Mouse (Mus musculus): ENCODE results near the gene Psmd9. TPM values are rescaled to one million over a fixed set of nuclear protein-coding genes. Genes with fewer than 3 reads are reported as not detected.
A peak's percentile ranks its signal among the peaks of the same experiment; 100 is the strongest.

The Psmd9 gene
- polyA plus RNA-seq, 1 experiment from 2014 or later = 78.7 TPM

GRCm38 (mm10) chr5:123130030-123130813, 39.0 kb upstream of the Psmd9 start:
- no peaks in the 10 kb centered on the region for H3K27me3 ChIP-seq (ENCODE audit: control insufficient read depth, insufficient read depth, low read length)
- H3K9ac ChIP-seq (replicated peaks; ENCODE audit: low read depth, low read length) = no peak overlapping the region
- WGBS = 91% methylated on average over 9 of the region's 9 CpGs
- no peak overlapping the region for H3K4me2 ChIP-seq (ENCODE audit: low read depth, low read length)
- H3K36me3 ChIP-seq (ENCODE audit: control insufficient read depth, insufficient read depth, low read length) = peaks cover 20% of the 10 kb centered on the region; the same call in 1 of the 2 replicates
- no peak overlapping the region for H3K27ac ChIP-seq (ENCODE audit: low read depth, low read length)
- ATAC-seq (ENCODE audit: low read depth) = no peak
- H3K4me3 ChIP-seq (ENCODE audit: low read depth, low read length) = no peak overlapping the region
- peaks cover 38% of the 10 kb centered on the region for H3K4me1 ChIP-seq (ENCODE audit: control insufficient read depth, insufficient read depth, low read length)
- H3K9me3 ChIP-seq (ENCODE audit: control insufficient read depth, low read length) = no peaks in the 10 kb centered on the region

GRCm38 (mm10) chr5:123130814-123131148, 38.4 kb upstream of the Psmd9 start:
- Histone ChIP-seq H3K4me1 (ENCODE audit: control insufficient read depth, insufficient read depth, low read length) (peaks cover 44% of the 10 kb centered on the region), H3K27me3 (ENCODE audit: control insufficient read depth, insufficient read depth, low read length) (no peaks in the 10 kb centered on the region), H3K4me2 (ENCODE audit: low read depth, low read length) (no peak overlapping the region), H3K27ac (ENCODE audit: low read depth, low read length) (no peak overlapping the region), H3K9ac (replicated peaks; ENCODE audit: low read depth, low read length) (no peak overlapping the region), H3K4me3 (ENCODE audit: low read depth, low read length) (no peak overlapping the region), H3K36me3 (ENCODE audit: control insufficient read depth, insufficient read depth, low read length) (peaks cover 17% of the 10 kb centered on the region; the same call in 1 of the 2 replicates), H3K9me3 (ENCODE audit: control insufficient read depth, low read length) (no peaks in the 10 kb centered on the region)
- no peak for ATAC-seq (ENCODE audit: low read depth)
- WGBS = 94% methylated on average over 5 of the region's 5 CpGs

- 3% methylated on average over 44 of the region's 44 CpGs for WGBS
- Histone ChIP-seq H3K36me3 (ENCODE audit: control insufficient read depth, insufficient read depth, low read length) (peaks cover 16% of the 10 kb centered on the region; the same call in 1 of the 2 replicates), H3K9me3 (ENCODE audit: control insufficient read depth, low read length) (no peaks in the 10 kb centered on the region), H3K27ac (ENCODE audit: low read depth, low read length) (peak within 1 kb of the TSS; percentile 100; the same call in 1 of the 2 replicates), H3K4me2 (ENCODE audit: low read depth, low read length) (peak within 1 kb of the TSS; percentile 100), H3K9ac (replicated peaks; ENCODE audit: low read depth, low read length) (peak within 1 kb of the TSS; percentile 43), H3K27me3 (ENCODE audit: control insufficient read depth, insufficient read depth, low read length) (no peaks in the 10 kb centered on the region), H3K4me1 (ENCODE audit: control insufficient read depth, insufficient read depth, low read length) (peaks cover 60% of the 10 kb centered on the region), H3K4me3 (ENCODE audit: low read depth, low read length) (peak within 1 kb of the TSS; percentile 29)
- peak; percentile 39; the same call in 1 of the 2 replicates for ATAC-seq (ENCODE audit: low read depth)
Measured at GRCm38 (mm10) chr5:123132308-123133071, 36.7 kb upstream of the Psmd9 start, which contains the start of gene Rhof. Rhof (minus strand) TSS chr5:123132692.

DNA sequence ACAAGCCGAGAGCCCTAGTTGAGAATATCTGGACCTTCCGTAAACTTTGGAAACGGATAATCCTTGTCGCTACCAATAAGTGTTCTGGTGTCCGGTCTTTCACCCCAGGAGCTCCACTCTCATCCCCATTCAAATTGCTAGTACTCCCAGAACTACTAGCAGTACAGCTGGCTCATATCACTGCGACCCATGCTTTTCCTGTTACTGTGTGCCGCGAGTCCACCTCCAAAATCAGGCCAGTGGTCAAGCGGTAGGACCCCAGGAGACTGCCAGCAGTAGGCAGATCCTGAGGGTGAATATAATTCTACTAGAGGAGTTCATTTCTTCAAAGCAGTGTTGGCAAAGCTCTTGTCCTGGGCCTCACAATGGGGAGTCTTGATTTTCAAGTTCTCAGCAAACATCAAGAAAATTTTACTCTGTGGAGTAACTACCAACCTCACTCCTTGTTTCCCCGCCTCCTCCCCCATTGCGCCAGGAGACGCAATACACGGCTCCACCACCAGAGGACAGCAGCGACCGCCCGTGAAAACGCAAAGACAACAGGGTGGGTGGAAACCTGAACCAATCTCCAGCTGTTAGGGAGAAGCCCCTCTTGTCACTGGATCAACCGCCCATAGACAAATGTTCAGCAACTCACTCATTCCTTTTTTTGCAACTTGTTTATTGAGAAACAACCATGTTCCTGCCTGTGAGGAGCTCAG, 36.0 kb upstream of the Psmd9 start:
- no peaks in the 10 kb centered on the region for H3K27me3 ChIP-seq (ENCODE audit: control insufficient read depth, insufficient read depth, low read length)
- peak overlapping the region; percentile 9 for H3K4me3 ChIP-seq (ENCODE audit: low read depth, low read length)
- peaks cover 16% of the 10 kb centered on the region; the same call in 1 of the 2 replicates for H3K36me3 ChIP-seq (ENCODE audit: control insufficient read depth, insufficient read depth, low read length)
- H3K27ac ChIP-seq (ENCODE audit: low read depth, low read length) = peak overlapping the region; percentile 100
- H3K4me1 ChIP-seq (ENCODE audit: control insufficient read depth, insufficient read depth, low read length) = peaks cover 62% of the 10 kb centered on the region
- 24% methylated on average over 18 of the region's 18 CpGs for WGBS
- H3K9ac ChIP-seq (replicated peaks; ENCODE audit: low read depth, low read length) = 0 out of 2 replicates have a peak overlapping the region, but pooled peaks have one; percentile 11
- no peaks in the 10 kb centered on the region for H3K9me3 ChIP-seq (ENCODE audit: control insufficient read depth, low read length)
- ATAC-seq (ENCODE audit: low read depth) = no peak
- peak overlapping the region; percentile 100 for H3K4me2 ChIP-seq (ENCODE audit: low read depth, low read length)

DNA sequence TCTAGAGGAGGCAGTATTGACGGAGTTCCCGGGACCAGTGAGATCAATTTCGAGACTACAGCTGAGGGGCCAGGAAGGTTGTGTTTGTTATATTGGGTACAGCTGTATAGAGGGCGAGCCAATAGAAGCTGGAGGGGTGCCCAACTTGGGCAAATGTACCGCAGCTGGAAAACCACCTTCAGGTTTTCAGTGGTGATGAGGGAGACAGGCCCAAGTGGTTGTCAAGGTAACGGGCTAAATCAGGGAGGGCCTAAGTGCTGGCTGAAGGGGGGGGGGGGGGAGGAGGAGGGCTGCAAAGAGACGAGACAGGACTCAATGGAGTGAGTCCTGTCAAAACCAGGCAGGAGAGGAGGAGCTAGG, 35.4 kb upstream of the Psmd9 start:
- Histone ChIP-seq H3K36me3 (ENCODE audit: control insufficient read depth, insufficient read depth, low read length) (peaks cover 16% of the 10 kb centered on the region; the same call in 1 of the 2 replicates), H3K27ac (ENCODE audit: low read depth, low read length) (peak overlapping the region; percentile 100), H3K4me3 (ENCODE audit: low read depth, low read length) (peak overlapping the region; percentile 9; the same call in 1 of the 2 replicates), H3K9ac (replicated peaks; ENCODE audit: low read depth, low read length) (0 out of 2 replicates have a peak overlapping the region, but pooled peaks have one; percentile 11), H3K4me2 (ENCODE audit: low read depth, low read length) (peak overlapping the region; percentile 100), H3K27me3 (ENCODE audit: control insufficient read depth, insufficient read depth, low read length) (no peaks in the 10 kb centered on the region), H3K9me3 (ENCODE audit: control insufficient read depth, low read length) (no peaks in the 10 kb centered on the region), H3K4me1 (ENCODE audit: control insufficient read depth, insufficient read depth, low read length) (peaks cover 62% of the 10 kb centered on the region)
- 15% methylated on average over 6 of the region's 7 CpGs for WGBS
- ATAC-seq (ENCODE audit: low read depth) = no peak

DNA sequence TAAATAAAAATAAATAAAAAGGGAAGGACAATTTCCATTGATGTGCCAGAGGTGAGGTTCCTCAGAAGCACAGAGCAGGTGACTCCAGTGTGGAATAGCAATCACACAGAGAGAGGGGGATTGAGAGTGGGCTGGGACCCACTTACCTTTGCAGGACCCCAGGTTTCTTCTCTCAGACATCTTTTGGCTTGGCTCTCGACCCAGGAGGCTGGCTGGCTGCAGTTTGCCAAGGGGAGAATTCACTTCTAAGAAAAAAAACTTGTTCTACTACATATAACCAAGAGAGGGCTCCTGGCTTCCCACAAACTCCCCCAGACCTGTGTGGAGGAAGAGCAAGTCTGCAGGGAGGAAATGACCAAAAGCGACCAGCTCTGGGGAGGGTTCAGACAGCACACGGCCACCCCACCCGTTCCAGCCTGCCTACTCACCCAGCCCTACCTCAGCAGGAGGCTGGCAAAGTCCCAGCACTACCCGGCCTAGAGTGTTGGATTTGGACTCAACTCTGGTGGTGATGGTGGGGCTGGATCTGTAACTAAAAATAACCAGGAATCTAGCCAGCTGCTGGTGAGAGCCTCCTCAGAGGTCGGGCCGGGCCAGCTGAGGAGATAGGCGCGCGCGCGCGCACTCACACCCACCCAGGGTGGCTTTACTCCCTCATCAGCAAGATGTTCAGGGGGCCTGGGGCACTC, 34.9 kb upstream of the Psmd9 start:
- H3K9me3 ChIP-seq (ENCODE audit: control insufficient read depth, low read length) = no peaks in the 10 kb centered on the region
- peaks cover 16% of the 10 kb centered on the region; the same call in 1 of the 2 replicates for H3K36me3 ChIP-seq (ENCODE audit: control insufficient read depth, insufficient read depth, low read length)
- no peak for ATAC-seq (ENCODE audit: low read depth)

DNA sequence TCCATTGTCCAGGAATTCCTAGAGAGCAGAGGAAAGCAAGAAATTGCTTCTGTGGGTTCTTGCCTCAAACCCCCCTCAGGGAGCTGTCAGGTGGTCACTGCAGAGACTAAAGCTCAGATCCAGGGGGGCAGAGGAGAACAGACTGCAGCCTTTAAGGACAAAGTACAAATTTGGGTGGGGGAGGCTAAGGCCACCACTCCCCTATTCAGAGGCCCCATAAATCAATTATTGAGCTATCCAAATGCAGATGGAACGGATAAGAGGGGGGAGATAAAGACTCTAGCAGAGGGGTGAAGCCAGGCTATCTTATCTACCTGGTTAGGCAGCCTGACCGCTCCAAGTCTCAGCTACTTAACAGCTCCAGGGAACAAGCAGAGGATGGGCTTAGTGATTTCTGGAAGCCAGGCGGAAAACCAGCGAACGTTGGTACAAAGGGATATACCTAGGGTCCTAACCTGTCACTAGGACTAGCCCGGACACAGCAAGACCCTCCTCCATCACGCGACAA, 34.3 kb upstream of the Psmd9 start:
- no peaks in the 10 kb centered on the region for H3K9me3 ChIP-seq (ENCODE audit: control insufficient read depth, low read length)
- no peaks in the 10 kb centered on the region for H3K27me3 ChIP-seq (ENCODE audit: control insufficient read depth, insufficient read depth, low read length)
- H3K27ac ChIP-seq (ENCODE audit: low read depth, low read length) = peak overlapping the region; percentile 100
- H3K4me3 ChIP-seq (ENCODE audit: low read depth, low read length) = peak overlapping the region; percentile 92
- 12% methylated on average over 8 of the region's 8 CpGs for WGBS
- no peak for ATAC-seq (ENCODE audit: low read depth)
- H3K4me1 ChIP-seq (ENCODE audit: control insufficient read depth, insufficient read depth, low read length) = peaks cover 62% of the 10 kb centered on the region
- H3K4me2 ChIP-seq (ENCODE audit: low read depth, low read length) = peak overlapping the region; percentile 100
- H3K9ac ChIP-seq (replicated peaks; ENCODE audit: low read depth, low read length) = peak overlapping the region; percentile 100
- peaks cover 16% of the 10 kb centered on the region; the same call in 1 of the 2 replicates for H3K36me3 ChIP-seq (ENCODE audit: control insufficient read depth, insufficient read depth, low read length)

More for the DNA sequence above, 34.9 kb upstream of the Psmd9 start:
- H3K4me3 ChIP-seq (ENCODE audit: low read depth, low read length) = peak overlapping the region; percentile 92
- H3K27me3 ChIP-seq (ENCODE audit: control insufficient read depth, insufficient read depth, low read length) = no peaks in the 10 kb centered on the region
- peak overlapping the region; percentile 100 for H3K4me2 ChIP-seq (ENCODE audit: low read depth, low read length)
- H3K4me1 ChIP-seq (ENCODE audit: control insufficient read depth, insufficient read depth, low read length) = peaks cover 62% of the 10 kb centered on the region
- peak overlapping the region; percentile 100; the same call in 1 of the 2 replicates for H3K9ac ChIP-seq (replicated peaks; ENCODE audit: low read depth, low read length)
- H3K27ac ChIP-seq (ENCODE audit: low read depth, low read length) = peak overlapping the region; percentile 100
- 13% methylated on average over 13 of the region's 13 CpGs for WGBS

Measured in neural tube, embryonic 14.5 days (tissue).